Mouse (Mus musculus) midbrain, embryonic 16.5 days (tissue): ENCODE data around the gene Lmntd1. TPM values are rescaled to one million over a fixed set of nuclear protein-coding genes. Genes with fewer than 3 reads are reported as not detected.

ENCODE experiments used
- ATAC-seq: fragments of 200-750 bp; cut with Nextera tagmentation; 2 replicates; pipeline ENCODE4 v1.8.0; 2017; ENCODE audit warnings: moderate TSS enrichment
- H3K27ac ChIP-seq: fragments of 300-500 bp; sonication (generic); 2 replicates; pipeline ENCODE4 v1.5.1; 2014; ENCODE audit warnings: mild to moderate bottlenecking, low read length, mixed read lengths
- H3K27me3 ChIP-seq: fragments of 300-500 bp; sonication (generic); 2 replicates; pipeline ENCODE4 v1.6.1; 2014; ENCODE audit warnings: low read depth, low read length, mixed read lengths; ENCODE audit not compliant: control insufficient read depth, insufficient read depth
- H3K36me3 ChIP-seq: fragments of 300-500 bp; sonication (generic); 2 replicates; pipeline ENCODE4 v1.6.1; 2014; ENCODE audit warnings: mild to moderate bottlenecking, low read length, moderate library complexity, mixed read lengths; ENCODE audit not compliant: control insufficient read depth, insufficient read depth
- H3K4me1 ChIP-seq: fragments of 300-500 bp; sonication (generic); 2 replicates; pipeline ENCODE4 v1.6.1; 2014; ENCODE audit warnings: mild to moderate bottlenecking, low read length, mixed read lengths; ENCODE audit not compliant: control insufficient read depth, insufficient read depth
- H3K4me2 ChIP-seq: fragments of 300-500 bp; sonication (generic); 2 replicates; pipeline ENCODE4 v1.6.1; 2014; ENCODE audit warnings: mild to moderate bottlenecking, low read length, mixed read lengths
- H3K4me3 ChIP-seq: fragments of 300-500 bp; sonication (generic); 2 replicates; pipeline ENCODE4 v1.5.1; 2014; ENCODE audit warnings: low read depth, mild to moderate bottlenecking, low read length, moderate library complexity, mixed read lengths
- H3K9ac ChIP-seq: fragments of 300-500 bp; sonication (generic); 2 replicates; pipeline ENCODE4 v1.6.1; 2014; ENCODE audit warnings: low read depth, low read length, mixed read lengths
- H3K9me3 ChIP-seq: fragments of 300-500 bp; sonication (generic); replicated peaks from 2 replicates; pipeline ENCODE4 v1.6.1; 2014; ENCODE audit warnings: mild to moderate bottlenecking, low read length, mixed read lengths; ENCODE audit not compliant: control insufficient read depth, poor library complexity, severe bottlenecking
- WGBS: fragments of 180-500 bp; shearing (Covaris S2); extraction: QIAGEN DNeasy Blood & Tissue Kit; methylation state at CpG from one replicate; pipeline ENCODE4 v1.1.7; 2014; 5-methylcytosine and 5-hydroxymethylcytosine counted together
- polyA plus RNA-seq: library from polyadenylated mRNA; unstranded; fragments of >200 nt; fragmentation: Nextera tagmentation; extraction: Ambion mirVana; gene quantifications from 2 replicates; pipeline ENCODE4 v1.2.1, GENCODE M21; 2015

Gene Lmntd1
- polyA plus RNA-seq, 1 experiment from 2014 or later: 1.5 TPM

DNA sequence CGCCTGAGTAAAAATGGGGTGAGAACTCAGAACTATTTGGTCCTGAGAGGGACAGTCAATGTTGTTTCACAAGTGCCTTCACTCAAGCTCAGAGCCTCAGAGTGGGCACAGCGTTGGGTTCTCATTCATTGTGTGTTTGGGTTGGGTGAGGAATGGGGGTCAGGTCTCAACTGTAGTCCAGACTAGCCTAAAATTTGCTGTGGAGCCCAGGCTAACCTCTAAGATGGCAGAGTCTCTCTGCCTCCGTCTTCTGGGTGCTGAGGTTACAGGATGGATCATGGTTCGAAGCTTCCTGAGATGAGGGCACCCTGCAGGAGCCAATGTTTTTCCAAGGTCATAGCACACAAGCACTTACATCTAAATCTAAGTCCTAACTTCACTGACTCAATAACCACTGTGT lies 37.4 kb downstream of the Lmntd1 start:
- Histone ChIP-seq H3K4me2 (no peak overlapping the region), H3K27me3 (no peaks in the 10 kb centered on the region), H3K9ac (no peak overlapping the region), H3K4me1 (peaks cover 8% of the 10 kb centered on the region), H3K9me3 (no peaks in the 10 kb centered on the region), H3K27ac (no peak overlapping the region), H3K4me3 (no peak overlapping the region), H3K36me3 (no peaks in the 10 kb centered on the region)
- WGBS: 95% methylated on average over 4 of the region's 4 CpGs
- ATAC-seq: no peak

GRCm38 (mm10) chr6:145573250-145574013 lies 40.7 kb downstream of the Lmntd1 start:
- Histone ChIP-seq H3K9me3 (no peaks in the 10 kb centered on the region), H3K4me2 (no peak overlapping the region), H3K4me3 (no peak overlapping the region), H3K36me3 (no peaks in the 10 kb centered on the region), H3K9ac (no peak overlapping the region), H3K27ac (no peak overlapping the region), H3K4me1 (peaks cover 3% of the 10 kb centered on the region; the same call in 1 of the 2 replicates), H3K27me3 (no peaks in the 10 kb centered on the region)
- no peak for ATAC-seq
- 86% methylated on average over 6 of the region's 6 CpGs for WGBS

DNA sequence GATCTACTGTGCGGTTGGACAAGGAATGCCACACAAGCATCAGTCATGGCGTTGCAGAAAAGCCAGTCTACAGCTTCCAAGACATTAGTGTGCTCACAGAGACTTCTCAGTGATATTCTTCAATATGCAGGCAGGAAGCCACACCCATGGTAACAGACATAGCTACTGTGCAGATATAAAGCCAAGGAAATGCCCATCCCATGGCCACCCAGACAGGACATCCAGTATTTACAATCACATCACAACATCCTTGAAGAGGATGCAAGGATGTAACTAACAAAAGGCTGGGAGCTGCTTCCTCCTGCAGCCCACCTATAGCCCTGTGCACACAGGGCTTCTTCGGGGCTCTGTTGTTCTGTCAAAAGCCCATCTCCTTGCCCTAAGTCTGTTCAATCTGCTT lies 45.4 kb downstream of the Lmntd1 start:
- Histone ChIP-seq H3K4me2 (no peak overlapping the region), H3K27ac (no peak overlapping the region), H3K4me3 (no peak overlapping the region), H3K9me3 (no peaks in the 10 kb centered on the region), H3K36me3 (no peaks in the 10 kb centered on the region), H3K27me3 (no peaks in the 10 kb centered on the region), H3K9ac (no peak overlapping the region), H3K4me1 (no peaks in the 10 kb centered on the region)
- ATAC-seq: no peak
- WGBS: 95% methylated on average over 3 of the region's 3 CpGs

DNA sequence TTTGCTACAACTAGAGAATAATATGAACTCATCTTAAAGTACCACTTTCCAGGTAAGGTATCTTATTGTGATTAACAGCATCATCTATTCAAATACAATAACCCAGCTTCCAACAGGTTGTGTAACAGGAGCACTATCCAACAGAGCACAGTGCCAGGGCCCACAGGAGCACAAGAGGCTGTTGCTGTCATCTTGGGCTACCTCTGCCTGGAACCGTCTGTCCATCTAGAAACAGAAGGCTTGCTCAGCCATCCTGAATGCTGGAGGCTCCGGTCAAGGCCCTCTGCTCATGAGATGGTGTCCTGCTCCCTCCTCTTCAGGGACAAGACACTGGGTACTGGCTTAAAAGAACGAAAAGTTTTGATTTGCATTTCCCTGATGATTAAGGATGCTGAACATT lies 46.3 kb downstream of the Lmntd1 start:
- WGBS: 90% methylated on average over 3 of the region's 3 CpGs
- Histone ChIP-seq H3K4me3 (no peak overlapping the region), H3K9ac (no peak overlapping the region), H3K4me1 (no peaks in the 10 kb centered on the region), H3K27ac (no peak overlapping the region), H3K36me3 (no peaks in the 10 kb centered on the region), H3K27me3 (no peaks in the 10 kb centered on the region), H3K9me3 (no peaks in the 10 kb centered on the region), H3K4me2 (no peak overlapping the region)
- no peak for ATAC-seq

DNA sequence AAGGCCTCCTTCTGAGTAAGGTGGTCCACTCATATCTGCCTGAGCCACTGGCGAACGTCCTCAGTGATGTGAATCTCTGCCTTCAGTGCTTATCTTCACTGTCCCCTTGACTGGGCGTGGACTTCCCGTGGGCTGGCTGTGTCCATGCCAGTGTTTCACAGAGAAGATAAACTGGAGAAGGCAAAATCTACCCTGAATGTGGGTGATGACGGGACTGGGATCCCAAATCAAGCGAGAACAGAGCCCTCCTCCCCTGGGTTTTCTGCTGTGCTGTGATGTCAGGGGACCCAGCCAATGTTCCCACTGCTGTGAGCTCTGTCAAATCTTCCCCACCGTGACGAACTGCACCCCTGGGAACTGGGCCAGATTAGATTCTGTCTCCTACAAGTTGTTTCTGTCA lies 46.8 kb downstream of the Lmntd1 start:
- Histone ChIP-seq H3K9ac (no peak overlapping the region), H3K4me1 (no peaks in the 10 kb centered on the region), H3K9me3 (no peaks in the 10 kb centered on the region), H3K4me2 (no peak overlapping the region), H3K36me3 (no peaks in the 10 kb centered on the region), H3K4me3 (no peak overlapping the region), H3K27ac (no peak overlapping the region), H3K27me3 (no peaks in the 10 kb centered on the region)
- ATAC-seq: no peak
- 79% methylated on average over 8 of the region's 8 CpGs for WGBS

GRCm38 (mm10) chr6:145565663-145566062 lies 48.5 kb downstream of the Lmntd1 start:
- no peaks in the 10 kb centered on the region for H3K36me3 ChIP-seq
- H3K9ac ChIP-seq: no peak overlapping the region
- WGBS: 95% methylated on average over 5 of the region's 5 CpGs
- H3K4me1 ChIP-seq: no peaks in the 10 kb centered on the region
- H3K4me2 ChIP-seq: no peak overlapping the region
- H3K27ac ChIP-seq: no peak overlapping the region
- no peaks in the 10 kb centered on the region for H3K9me3 ChIP-seq
- no peak overlapping the region for H3K4me3 ChIP-seq
- no peaks in the 10 kb centered on the region for H3K27me3 ChIP-seq
- no peak for ATAC-seq

DNA sequence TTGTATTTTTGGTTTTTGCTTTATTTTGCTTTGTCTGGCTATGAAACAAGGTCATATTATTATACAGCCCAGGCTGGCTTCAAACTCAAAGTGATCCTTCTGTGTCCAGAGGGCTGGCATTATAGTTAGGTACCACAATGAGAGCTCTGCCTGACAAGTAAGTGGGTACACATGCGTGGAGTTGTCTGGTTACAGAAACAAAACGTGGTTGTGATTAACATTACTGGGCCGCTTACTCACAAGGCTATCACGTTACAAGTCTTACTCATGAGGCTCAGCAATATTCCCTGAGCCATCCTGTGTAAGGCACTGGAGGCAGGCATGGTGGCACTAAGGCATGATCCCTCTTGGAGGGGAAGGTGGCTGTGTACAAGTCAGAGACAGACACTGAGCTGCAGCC lies 49.4 kb downstream of the Lmntd1 start:
- WGBS: 78% methylated on average over 4 of the region's 4 CpGs

DNA sequence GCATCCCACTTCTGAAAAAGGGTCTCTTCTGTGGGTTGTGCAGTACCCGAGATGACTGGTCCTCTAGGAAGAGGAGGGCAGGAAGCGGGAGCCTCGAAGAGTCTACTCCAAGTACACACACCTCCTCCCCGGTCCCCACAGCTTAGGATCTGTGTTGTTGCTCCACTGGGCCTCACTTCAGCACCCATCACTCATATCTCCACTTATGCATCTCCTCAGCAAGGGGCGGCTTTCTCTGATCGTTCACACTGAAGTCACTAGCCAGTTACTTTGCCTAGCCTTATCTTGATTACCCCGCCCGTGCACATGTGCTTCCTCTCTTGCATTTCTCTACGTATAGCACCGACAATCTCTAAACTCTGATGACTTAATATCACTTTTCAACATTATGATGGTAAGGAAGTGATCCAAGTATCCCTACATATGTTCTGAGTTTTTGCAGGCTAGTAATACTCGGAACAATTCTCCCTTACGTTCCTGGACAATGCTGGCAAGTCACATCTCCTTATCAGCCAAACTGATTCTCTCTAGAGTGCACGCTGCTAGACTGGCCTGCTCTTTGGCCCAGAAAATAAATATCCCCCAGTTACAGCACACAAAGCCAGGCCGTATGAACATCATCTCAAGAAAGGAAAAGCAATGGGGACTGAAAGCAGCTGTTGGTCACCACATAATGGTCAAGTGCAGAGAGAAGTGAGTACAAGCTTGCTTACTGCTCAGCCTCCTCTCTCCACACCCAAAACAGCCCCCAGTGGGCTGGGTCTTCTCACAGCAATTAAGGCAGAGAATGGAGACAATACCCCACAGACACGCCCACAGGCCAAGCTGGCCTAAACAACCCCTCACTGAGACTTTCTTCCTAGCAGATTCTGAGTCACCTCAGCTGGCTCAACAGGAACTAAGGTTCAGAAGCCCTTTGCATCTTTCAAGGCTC lies 56.8 kb downstream of the Lmntd1 start:
- no peaks in the 10 kb centered on the region for H3K27me3 ChIP-seq
- H3K36me3 ChIP-seq: no peaks in the 10 kb centered on the region
- 88% methylated on average over 15 of the region's 15 CpGs for WGBS
- no peak for ATAC-seq
- H3K4me2 ChIP-seq: no peak overlapping the region
- no peaks in the 10 kb centered on the region for H3K4me1 ChIP-seq
- H3K4me3 ChIP-seq: no peak overlapping the region
- no peak overlapping the region for H3K9ac ChIP-seq
- H3K27ac ChIP-seq: no peak overlapping the region
- peaks cover 2% of the 10 kb centered on the region; the same call in 1 of the 2 replicates for H3K9me3 ChIP-seq

More for the DNA sequence above, 49.4 kb downstream of the Lmntd1 start:
- ATAC-seq: no peak
- Histone ChIP-seq H3K4me2 (no peak overlapping the region), H3K4me1 (no peaks in the 10 kb centered on the region), H3K27ac (no peak overlapping the region), H3K9ac (no peak overlapping the region), H3K9me3 (no peaks in the 10 kb centered on the region), H3K36me3 (no peaks in the 10 kb centered on the region), H3K27me3 (no peaks in the 10 kb centered on the region), H3K4me3 (no peak overlapping the region)

- no peaks in the 10 kb centered on the region for H3K4me1 ChIP-seq
- peaks cover 2% of the 10 kb centered on the region; the same call in 1 of the 2 replicates for H3K9me3 ChIP-seq
- 67% methylated on average over 7 of the region's 7 CpGs for WGBS
These were observed 60.9 kb downstream of the Lmntd1 start for GRCm38 (mm10) chr6:145553226-145553625.

More at GRCm38 (mm10) chr6:145553226-145553625, 60.9 kb downstream of the Lmntd1 start:
- Histone ChIP-seq H3K9ac (no peak overlapping the region), H3K4me2 (no peak overlapping the region), H3K36me3 (no peaks in the 10 kb centered on the region), H3K27ac (no peak overlapping the region), H3K27me3 (no peaks in the 10 kb centered on the region), H3K4me3 (no peak overlapping the region)
- ATAC-seq: no peak
